In the genomic region with DNA sequence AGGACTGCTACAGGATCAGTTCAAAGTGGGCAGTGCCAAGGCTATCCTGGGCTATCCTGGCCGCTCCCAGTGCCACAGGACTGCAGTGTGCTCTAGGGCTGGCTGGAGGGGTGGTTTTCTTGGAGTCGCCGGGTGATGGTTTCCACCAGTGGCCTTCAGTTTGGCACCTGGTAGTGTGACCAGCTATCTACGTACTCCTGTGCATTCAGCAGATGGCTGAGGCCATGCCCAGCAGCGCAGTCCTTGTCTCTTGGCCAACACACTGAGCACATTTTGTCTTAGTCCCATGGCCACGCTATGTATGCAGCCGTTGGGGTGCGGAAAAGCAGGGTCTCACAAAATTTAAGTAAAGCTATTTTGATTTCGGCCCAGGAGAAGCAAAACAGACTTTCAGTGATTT, we compare ENCODE assay signal across 7 mouse cellular contexts. TPM values are rescaled to one million over a fixed set of nuclear protein-coding genes. Genes with fewer than 3 reads are reported as not detected.
"Had no signal": no experiment of that assay in that cellular context is flagged by ENCODE, and none has a peak within 500 bp of the region (broad histone marks: within the 10 kb centered on the region; RNA-seq: fewer than 3 reads in every experiment).

No protein-coding gene starts in this region.

- DNase-seq: kidney, postnatal 10 days; kidney, postnatal 4 days; lung, adult 18-20 months; right cerebral cortex, postnatal 14 days; thymus, adult 2 months; thymus, postnatal 25 days had no signal

RNA-seq across cellular contexts. Expression of a gene that starts 41.0 kb away (rescaled TPM):
- total RNA-seq: liver, adult 2 months had no signal
